ENCODE assay signal across 22 mouse cellular contexts in the genomic region with DNA sequence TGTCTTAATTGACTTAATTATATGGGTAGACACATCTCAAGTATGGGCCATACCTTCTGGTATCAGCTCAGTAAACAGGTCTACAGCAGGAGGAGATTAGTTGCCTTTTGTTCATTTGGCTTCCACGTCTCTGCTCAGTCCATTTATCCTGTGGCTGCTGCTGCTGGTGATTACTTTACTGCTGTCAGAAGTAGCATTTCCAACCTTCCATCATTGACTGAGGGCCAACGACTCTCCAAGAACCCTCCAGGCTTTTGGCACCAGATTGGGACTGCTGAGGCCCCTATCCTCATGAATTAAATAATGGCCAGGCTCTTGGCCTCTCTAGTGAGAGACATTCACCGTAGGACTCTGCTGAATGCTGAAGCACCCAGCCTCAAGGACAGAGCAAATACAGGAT.
DNase-seq lines count a peak whose midpoint lies in the region; ATAC-seq and TF ChIP-seq lines count a peak whose summit lies in the region.
"Had no signal": no experiment of that assay in that cellular context is flagged by ENCODE, and none has a peak within 500 bp of the region (broad histone marks: within the 10 kb centered on the region; RNA-seq: fewer than 3 reads in every experiment).

No protein-coding gene starts in this region.

- H3K9me3 ChIP-seq in forebrain, embryonic 14.5 days (replicated peaks; ENCODE audit: control insufficient read depth, low read length), result no peaks in the 10 kb centered on the region
- H3K9me3 ChIP-seq in forebrain, embryonic 10.5 days, result no peaks in the 10 kb centered on the region
- no peaks in the 10 kb centered on the region for H3K9me3 ChIP-seq in neural tube, embryonic 14.5 days (ENCODE audit: control insufficient read depth, low read length)
- H3K9me3 ChIP-seq in neural tube, embryonic 15.5 days (replicated peaks), result no peaks in the 10 kb centered on the region
- H3K9me3 ChIP-seq in hindbrain, postnatal 0 days (ENCODE audit: low read length), result no peaks in the 10 kb centered on the region
- H3K9me3 ChIP-seq: kidney, embryonic 15.5 days; limb, embryonic 13.5 days; lung, embryonic 15.5 days; neural tube, embryonic 12.5 days had no signal

- no peaks in the 10 kb centered on the region for H3K27me3 ChIP-seq in forebrain, embryonic 14.5 days (replicated peaks; ENCODE audit: control insufficient read depth, insufficient read depth, low read length)
- no peaks in the 10 kb centered on the region for H3K27me3 ChIP-seq in forebrain, embryonic 10.5 days (ENCODE audit: poor library complexity, severe bottlenecking)
- H3K27me3 ChIP-seq in neural tube, embryonic 14.5 days (ENCODE audit: control insufficient read depth, insufficient read depth, low read length), result no peaks in the 10 kb centered on the region
- no peaks in the 10 kb centered on the region for H3K27me3 ChIP-seq in neural tube, embryonic 15.5 days (replicated peaks)
- no peaks in the 10 kb centered on the region for H3K27me3 ChIP-seq in hindbrain, postnatal 0 days (ENCODE audit: insufficient read depth, low read length)
- H3K27me3 ChIP-seq: CH12.LX; kidney, embryonic 15.5 days; lung, embryonic 15.5 days; neural tube, embryonic 12.5 days had no signal

- H3K4me1 ChIP-seq in forebrain, embryonic 14.5 days (ENCODE audit: control insufficient read depth, insufficient read depth, low read length), result no peaks in the 10 kb centered on the region; the same call in 1 of the 2 replicates
- H3K4me1 ChIP-seq in forebrain, embryonic 10.5 days, result no peaks in the 10 kb centered on the region
- H3K4me1 ChIP-seq in neural tube, embryonic 14.5 days (ENCODE audit: control insufficient read depth, insufficient read depth, low read length), result no peaks in the 10 kb centered on the region
- H3K4me1 ChIP-seq in neural tube, embryonic 15.5 days, result no peaks in the 10 kb centered on the region
- H3K4me1 ChIP-seq in hindbrain, postnatal 0 days (ENCODE audit: insufficient read depth, low read length), result no peaks in the 10 kb centered on the region
- H3K4me1 ChIP-seq: kidney, embryonic 15.5 days; lung, embryonic 15.5 days; neural tube, embryonic 12.5 days had no signal

- H3K36me3 ChIP-seq in forebrain, embryonic 14.5 days (ENCODE audit: control insufficient read depth, insufficient read depth, low read length), result no peaks in the 10 kb centered on the region
- H3K36me3 ChIP-seq in forebrain, embryonic 10.5 days (replicated peaks), result no peaks in the 10 kb centered on the region
- no peaks in the 10 kb centered on the region for H3K36me3 ChIP-seq in neural tube, embryonic 14.5 days (ENCODE audit: control insufficient read depth, insufficient read depth, low read length)
- H3K36me3 ChIP-seq in neural tube, embryonic 15.5 days, result no peaks in the 10 kb centered on the region
- H3K36me3 ChIP-seq in hindbrain, postnatal 0 days (ENCODE audit: insufficient read depth, low read length), result no peaks in the 10 kb centered on the region
- H3K36me3 ChIP-seq: kidney, embryonic 15.5 days; limb, embryonic 13.5 days; lung, embryonic 15.5 days; neural tube, embryonic 12.5 days had no signal

- peak; percentile 69 for ATAC-seq in forebrain, embryonic 14.5 days
- peak; percentile 49; the same call in 1 of the 2 replicates for ATAC-seq in neural tube, embryonic 14.5 days (ENCODE audit: low read depth)
- ATAC-seq in neural tube, embryonic 15.5 days (ENCODE audit: low FRiP score), result no peak
- peak; percentile 76 for ATAC-seq in hindbrain, postnatal 0 days
- ATAC-seq: intestine, embryonic 16.5 days had no signal

- H3K9ac ChIP-seq in forebrain, embryonic 14.5 days (ENCODE audit: low read length), result no peak overlapping the region
- H3K9ac ChIP-seq in neural tube, embryonic 14.5 days (replicated peaks; ENCODE audit: low read depth, low read length), result no peak overlapping the region
- H3K9ac ChIP-seq in neural tube, embryonic 15.5 days (replicated peaks), result no peak overlapping the region
- H3K9ac ChIP-seq in hindbrain, postnatal 0 days (replicated peaks; ENCODE audit: low read length), result no peak overlapping the region
- H3K9ac ChIP-seq: kidney, embryonic 15.5 days; limb, embryonic 13.5 days; liver, embryonic 14.5 days; lung, embryonic 15.5 days; neural tube, embryonic 12.5 days had no signal

- no peak overlapping the region for H3K4me2 ChIP-seq in forebrain, embryonic 14.5 days (ENCODE audit: low read length)
- H3K4me2 ChIP-seq in neural tube, embryonic 14.5 days (ENCODE audit: low read depth, low read length), result no peak overlapping the region
- no peak overlapping the region for H3K4me2 ChIP-seq in neural tube, embryonic 15.5 days
- H3K4me2 ChIP-seq in hindbrain, postnatal 0 days (ENCODE audit: low read depth, low read length), result no peak overlapping the region
- H3K4me2 ChIP-seq: kidney, embryonic 15.5 days; limb, embryonic 13.5 days; lung, embryonic 15.5 days; neural tube, embryonic 12.5 days had no signal

- H3K4me3 ChIP-seq in forebrain, embryonic 14.5 days (ENCODE audit: low read depth, low read length), result no peak overlapping the region
- H3K4me3 ChIP-seq in forebrain, embryonic 10.5 days, result no peak overlapping the region
- no peak overlapping the region for H3K4me3 ChIP-seq in neural tube, embryonic 14.5 days (ENCODE audit: low read depth, low read length)
- H3K4me3 ChIP-seq in neural tube, embryonic 15.5 days (replicated peaks), result no peak overlapping the region
- H3K4me3 ChIP-seq in hindbrain, postnatal 0 days (ENCODE audit: low read length), result no peak overlapping the region
- H3K4me3 ChIP-seq: heart, adult 2 months; kidney, embryonic 15.5 days; limb, embryonic 13.5 days; lung, embryonic 15.5 days; neural tube, embryonic 12.5 days had no signal

- WGBS in forebrain, embryonic 14.5 days, result 23% methylated on average over 3 of the region's 3 CpGs
- 55% methylated on average over 3 of the region's 3 CpGs for WGBS in forebrain, embryonic 10.5 days
- WGBS in neural tube, embryonic 14.5 days, result 36% methylated on average over 3 of the region's 3 CpGs
- 31% methylated on average over 3 of the region's 3 CpGs for WGBS in neural tube, embryonic 15.5 days
- WGBS in hindbrain, postnatal 0 days, result 27% methylated on average over 3 of the region's 3 CpGs

- DNase-seq in forebrain, embryonic 14.5 days (ENCODE audit: low spot score), result peak; percentile 61
- no peak for DNase-seq in forebrain, embryonic 10.5 days (ENCODE audit: extremely low spot score, low spot score)
- peak; percentile 78 for DNase-seq in hindbrain, postnatal 0 days (ENCODE audit: low spot score)
- no peak for DNase-seq in lung, postnatal 4 days
- no peak for DNase-seq in gastrocnemius, postnatal 25 days
- DNase-seq: adrenal gland, postnatal 36 days; cerebellum, adult 2 months; gastrocnemius, postnatal 10 days; heart, adult 2 months; heart, postnatal 36 days; right cerebral cortex, postnatal 14 days; spleen, adult 18-20 months; thymus, postnatal 4 days had no signal

- no peak overlapping the region for H3K27ac ChIP-seq in forebrain, embryonic 14.5 days (ENCODE audit: low read depth, low read length)
- no peak overlapping the region for H3K27ac ChIP-seq in forebrain, embryonic 10.5 days
- H3K27ac ChIP-seq in neural tube, embryonic 14.5 days (ENCODE audit: low read depth, low read length), result no peak overlapping the region
- H3K27ac ChIP-seq in neural tube, embryonic 15.5 days (replicated peaks), result no peak overlapping the region
- H3K27ac ChIP-seq in hindbrain, postnatal 0 days, result no peak overlapping the region
- H3K27ac ChIP-seq: heart, adult 2 months; kidney, embryonic 15.5 days; limb, embryonic 13.5 days; liver, embryonic 14.5 days; lung, embryonic 15.5 days; neural tube, embryonic 12.5 days had no signal

- TF ChIP-seq CTCF in hindbrain, postnatal 0 days (IDR thresholded peaks at IDR 0.05; ENCODE audit: low read depth), result no peak

Comparison
In these comparisons a context has a peak if more than half of its experiments do, and no peak if none do; other contexts are left out.
1. DNase-seq: peak in forebrain, embryonic 14.5 days (single experiment) and hindbrain, postnatal 0 days (single experiment); none in forebrain, embryonic 10.5 days (single experiment), lung, postnatal 4 days (0 of 2) and gastrocnemius, postnatal 25 days (single experiment).